Mouse (Mus musculus) embryonic facial prominence, embryonic 13.5 days (tissue): ENCODE results near the gene Cd28. TPM values are rescaled to one million over a fixed set of nuclear protein-coding genes. Genes with fewer than 3 reads are reported as not detected.

ENCODE experiments used
- ATAC-seq: fragments of 200-750 bp; cut with Nextera tagmentation; 2 replicates; pipeline ENCODE4 v1.8.0; 2017; ENCODE audit warnings: low read depth; ENCODE audit not compliant: insufficient number of reproducible peaks, insufficient read depth, low FRiP score, low TSS enrichment
- H3K27ac ChIP-seq: fragments of 300-500 bp; sonication (generic); 2 replicates; pipeline ENCODE4 v1.5.1; 2015; ENCODE audit warnings: moderate library complexity, mild to moderate bottlenecking, inconsistent platforms
- H3K27me3 ChIP-seq: fragments of 300-500 bp; sonication (generic); 2 replicates; pipeline ENCODE4 v1.6.1; 2015; ENCODE audit warnings: mild to moderate bottlenecking, inconsistent platforms
- H3K36me3 ChIP-seq: fragments of 300-500 bp; sonication (generic); 2 replicates; pipeline ENCODE4 v1.6.1; 2015; ENCODE audit warnings: mild to moderate bottlenecking, inconsistent platforms
- H3K4me1 ChIP-seq: fragments of 300-500 bp; sonication (generic); 2 replicates; pipeline ENCODE4 v1.6.1; 2015; ENCODE audit warnings: inconsistent platforms
- H3K4me2 ChIP-seq: fragments of 300-500 bp; sonication (generic); 2 replicates; pipeline ENCODE4 v1.6.1; 2015; ENCODE audit warnings: moderate library complexity, mild to moderate bottlenecking, inconsistent platforms
- H3K4me3 ChIP-seq: fragments of 300-500 bp; sonication (generic); 2 replicates; pipeline ENCODE4 v1.5.1; 2015; ENCODE audit warnings: mild to moderate bottlenecking, inconsistent platforms
- H3K9ac ChIP-seq: fragments of 300-500 bp; sonication (generic); 2 replicates; pipeline ENCODE4 v1.6.1; 2015; ENCODE audit warnings: mild to moderate bottlenecking, inconsistent platforms
- H3K9me3 ChIP-seq: fragments of 300-500 bp; sonication (generic); 2 replicates; pipeline ENCODE4 v1.6.1; 2016; ENCODE audit warnings: inconsistent platforms
- WGBS: fragments of 180-500 bp; shearing (Covaris S2); methylation state at CpG from one replicate; pipeline ENCODE4 v1.1.7; 2015; ENCODE audit warnings: mixed read lengths; 5-methylcytosine and 5-hydroxymethylcytosine counted together
- polyA plus RNA-seq: library from polyadenylated mRNA; unstranded; fragments of >200 nt; fragmentation: Nextera tagmentation; extraction: Ambion mirVana; gene quantifications from 2 replicates; pipeline ENCODE4 v1.2.1, GENCODE M21; 2015

Cd28 gene
- polyA plus RNA-seq, 1 experiment from 2014 or later, result 0.13 TPM

DNA sequence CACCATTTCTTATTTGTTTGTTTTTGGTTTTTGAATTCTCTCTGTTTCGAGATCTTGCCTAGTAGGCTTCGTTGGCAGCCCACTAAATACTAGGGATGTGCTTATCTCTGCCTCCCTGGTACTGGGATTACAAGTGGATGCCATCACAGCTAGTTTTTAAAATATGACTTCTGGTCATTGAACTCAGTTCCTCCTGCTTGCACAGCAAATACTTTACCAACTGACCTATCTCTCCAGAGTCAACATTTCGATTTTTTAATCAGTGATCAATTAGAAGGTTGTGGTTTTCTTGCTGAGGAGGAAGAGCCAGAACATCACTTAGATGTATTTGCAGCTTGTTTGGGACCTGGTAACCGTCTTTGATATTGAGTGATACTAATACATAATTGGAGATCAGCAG is 34.4 kb downstream of the Cd28 start:
- Histone ChIP-seq H3K9me3 (no peaks in the 10 kb centered on the region), H3K36me3 (no peaks in the 10 kb centered on the region), H3K4me1 (no peaks in the 10 kb centered on the region), H3K9ac (no peak overlapping the region), H3K4me3 (no peak overlapping the region), H3K27me3 (no peaks in the 10 kb centered on the region), H3K4me2 (no peak overlapping the region), H3K27ac (no peak overlapping the region)
- no peak for ATAC-seq
- 89% methylated on average over 4 of the region's 4 CpGs for WGBS

DNA sequence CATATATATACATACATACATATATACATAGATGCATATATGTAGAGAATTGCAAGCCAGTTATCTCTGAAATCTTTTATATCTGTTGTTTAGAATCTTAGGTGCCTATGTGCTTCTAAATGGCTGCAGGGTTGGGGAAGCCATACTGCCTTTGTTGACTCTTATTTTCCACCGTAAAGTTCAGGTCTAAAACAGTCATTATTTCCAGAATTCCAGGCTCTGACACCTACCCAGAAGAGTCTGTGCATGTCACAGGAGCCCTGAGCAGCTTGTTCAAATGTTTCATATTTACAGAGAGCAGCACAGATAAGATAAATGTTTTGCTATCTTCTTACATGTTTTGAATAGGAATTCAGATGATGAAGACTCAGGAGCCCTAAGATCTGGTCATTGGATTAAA is 36.4 kb downstream of the Cd28 start:
- no peaks in the 10 kb centered on the region for H3K36me3 ChIP-seq
- H3K9ac ChIP-seq, result no peak overlapping the region
- no peak overlapping the region for H3K4me3 ChIP-seq
- no peaks in the 10 kb centered on the region for H3K4me1 ChIP-seq
- H3K9me3 ChIP-seq, result no peaks in the 10 kb centered on the region
- no peak for ATAC-seq
- H3K4me2 ChIP-seq, result no peak overlapping the region
- no peak overlapping the region for H3K27ac ChIP-seq
- 80% methylated on average over 1 of the region's 1 CpGs for WGBS
- H3K27me3 ChIP-seq, result no peaks in the 10 kb centered on the region

DNA sequence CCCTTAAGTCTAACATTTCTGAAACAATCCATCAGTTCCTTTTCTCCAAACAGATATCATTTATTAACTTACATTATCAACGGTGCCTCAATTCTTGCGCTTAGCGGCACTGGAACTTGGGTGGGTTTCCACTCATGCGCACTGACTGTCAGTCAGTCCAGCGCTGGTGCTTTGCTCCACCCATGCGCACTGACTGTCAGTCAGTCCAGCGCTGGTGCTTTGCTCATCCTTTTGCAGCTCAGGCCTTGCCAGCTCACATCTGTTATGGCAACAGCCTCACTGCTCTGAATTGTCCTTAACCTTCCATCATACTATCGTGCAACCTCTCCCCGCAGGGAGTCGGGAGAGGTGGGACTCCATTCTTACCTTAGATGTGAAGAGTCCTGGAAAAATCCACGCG is 37.4 kb downstream of the Cd28 start:
- Histone ChIP-seq H3K9ac (no peak overlapping the region), H3K4me2 (no peak overlapping the region), H3K9me3 (no peaks in the 10 kb centered on the region), H3K27me3 (no peaks in the 10 kb centered on the region), H3K36me3 (no peaks in the 10 kb centered on the region), H3K4me1 (no peaks in the 10 kb centered on the region), H3K4me3 (no peak overlapping the region), H3K27ac (no peak overlapping the region)
- no peak for ATAC-seq
- 91% methylated on average over 12 of the region's 12 CpGs for WGBS

DNA sequence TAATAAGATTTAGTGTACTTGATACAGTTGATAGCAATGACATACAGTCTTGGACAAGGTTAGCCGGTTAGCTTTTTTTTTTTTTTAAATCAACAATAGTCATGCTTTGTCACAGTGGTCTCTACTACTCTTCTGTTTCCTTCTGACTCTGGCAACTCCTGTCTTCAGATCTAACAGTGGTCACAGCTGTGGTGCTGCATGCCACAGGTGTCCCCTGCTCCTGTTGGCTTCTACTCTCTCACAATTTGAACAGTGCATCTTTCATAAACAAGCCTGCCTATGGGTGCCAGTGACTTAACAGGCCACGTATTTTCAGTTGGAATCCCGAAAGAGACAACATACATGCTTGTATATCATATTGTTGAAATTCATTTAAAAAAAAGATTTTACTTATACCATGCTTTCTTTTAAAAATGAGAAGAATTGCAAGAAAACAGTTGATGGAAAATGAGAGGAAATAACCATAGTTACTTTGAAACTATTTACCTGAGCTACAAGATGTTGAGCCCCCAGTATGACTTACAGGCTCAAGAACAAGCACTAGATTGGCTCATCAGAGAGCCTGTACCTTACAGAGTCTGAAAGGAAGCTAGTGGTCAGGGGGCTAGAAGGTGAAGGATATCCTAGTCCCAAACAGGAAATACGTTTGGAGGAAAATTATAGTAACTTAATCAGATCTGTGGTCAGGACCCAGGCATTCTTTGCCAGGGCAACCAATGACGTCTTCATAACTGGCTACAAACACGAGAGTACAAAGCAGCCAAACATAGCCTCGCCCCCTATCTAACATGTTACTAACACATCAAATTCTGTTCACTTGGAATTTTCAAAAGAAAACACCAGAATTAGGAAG is 39.0 kb downstream of the Cd28 start:
- Histone ChIP-seq H3K4me1 (peaks cover 3% of the 10 kb centered on the region; the same call in 1 of the 2 replicates), H3K27me3 (no peaks in the 10 kb centered on the region), H3K27ac (no peak overlapping the region), H3K9me3 (no peaks in the 10 kb centered on the region), H3K4me3 (no peak overlapping the region), H3K9ac (no peak overlapping the region), H3K4me2 (no peak overlapping the region), H3K36me3 (no peaks in the 10 kb centered on the region)
- 72% methylated on average over 7 of the region's 7 CpGs for WGBS
- ATAC-seq, result no peak

DNA sequence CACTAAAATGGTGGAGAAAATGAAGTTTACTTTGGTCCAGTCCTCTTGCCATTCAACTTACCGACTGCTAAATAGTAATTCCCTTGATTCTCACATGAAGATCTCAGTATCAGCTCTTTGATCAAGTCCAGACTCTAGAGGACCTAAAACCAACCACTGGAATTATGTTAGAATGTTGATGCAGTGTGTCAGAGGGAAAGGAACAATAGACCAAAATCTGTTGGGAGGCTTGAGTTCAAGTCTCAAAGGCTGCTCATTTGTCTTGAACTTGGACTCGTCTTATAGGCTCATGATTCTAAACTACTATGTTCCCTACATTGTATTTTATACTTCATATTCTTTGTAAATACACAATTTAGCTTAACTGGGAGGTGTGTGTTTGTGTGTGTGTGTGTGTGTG is 41.0 kb downstream of the Cd28 start:
- H3K27me3 ChIP-seq, result no peaks in the 10 kb centered on the region
- no peaks in the 10 kb centered on the region for H3K9me3 ChIP-seq
- ATAC-seq, result no peak
- no peak overlapping the region for H3K9ac ChIP-seq
- H3K4me1 ChIP-seq, result peaks cover 3% of the 10 kb centered on the region; the same call in 1 of the 2 replicates
- H3K4me2 ChIP-seq, result no peak overlapping the region
- H3K4me3 ChIP-seq, result no peak overlapping the region
- H3K36me3 ChIP-seq, result no peaks in the 10 kb centered on the region
- WGBS, result 94% methylated on average over 2 of the region's 2 CpGs
- H3K27ac ChIP-seq, result no peak overlapping the region

DNA sequence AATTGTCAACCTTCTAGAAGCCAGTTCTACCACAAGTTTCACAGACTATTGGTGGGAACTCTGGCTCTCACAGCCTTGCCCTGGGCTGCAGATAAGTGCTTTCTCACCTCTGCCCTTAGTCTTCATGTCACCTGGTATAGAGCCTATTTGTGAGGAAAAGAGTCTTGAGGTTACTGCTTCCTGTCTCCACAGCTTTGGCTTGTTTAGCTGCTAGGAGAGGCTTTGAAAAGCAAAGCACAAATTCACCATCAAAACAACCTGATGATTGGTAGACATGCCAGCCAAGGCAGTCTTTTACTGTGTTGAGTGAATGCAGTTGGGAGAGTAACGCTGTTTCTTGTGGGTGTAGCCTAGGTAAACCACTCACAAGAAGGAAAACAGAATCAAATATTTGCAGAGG is 41.6 kb downstream of the Cd28 start:
- no peak overlapping the region for H3K4me3 ChIP-seq
- no peaks in the 10 kb centered on the region for H3K9me3 ChIP-seq
- no peak overlapping the region for H3K9ac ChIP-seq
- H3K27ac ChIP-seq, result no peak overlapping the region
- no peaks in the 10 kb centered on the region for H3K36me3 ChIP-seq
- H3K27me3 ChIP-seq, result no peaks in the 10 kb centered on the region
- no peak for ATAC-seq
- no peak overlapping the region for H3K4me2 ChIP-seq
- WGBS, result 86% methylated on average over 1 of the region's 1 CpGs
- H3K4me1 ChIP-seq, result peaks cover 3% of the 10 kb centered on the region; the same call in 1 of the 2 replicates

DNA sequence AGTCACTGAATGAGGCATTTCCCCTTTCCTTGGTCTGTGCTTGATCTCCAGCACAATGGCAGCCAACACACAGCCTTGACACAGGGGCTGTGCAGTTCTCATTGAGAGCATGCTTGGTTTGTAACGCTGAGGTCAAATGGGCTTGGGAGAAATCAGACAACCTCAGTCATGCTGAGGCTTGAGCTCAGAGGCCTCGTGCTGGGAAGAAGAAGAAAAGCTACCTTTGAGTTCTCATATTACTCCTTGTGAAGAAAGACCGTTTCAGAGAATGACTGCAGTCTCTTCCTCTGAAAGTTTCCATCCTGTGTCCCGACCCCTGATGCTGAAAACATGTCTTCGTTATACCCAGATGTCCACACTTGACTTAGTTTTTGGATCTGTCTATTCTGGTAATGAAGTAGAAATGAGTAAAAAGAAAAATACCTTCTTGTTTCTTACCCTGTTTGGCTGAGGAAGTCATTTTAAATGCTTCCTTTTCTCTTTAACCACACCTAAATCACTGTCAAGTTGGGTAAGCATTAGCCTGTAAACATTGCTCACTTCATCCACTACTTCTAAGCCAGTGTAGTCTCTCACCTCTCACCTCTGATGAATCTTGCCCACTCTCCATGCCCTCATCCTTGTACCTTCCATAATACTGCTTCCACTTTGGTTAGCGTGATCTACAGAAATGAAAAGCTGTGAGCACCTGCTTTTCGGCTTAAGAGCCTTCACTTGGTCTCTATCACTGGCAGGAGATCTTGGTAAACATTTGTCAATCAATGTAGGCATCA is 43.1 kb downstream of the Cd28 start:
- no peak overlapping the region for H3K9ac ChIP-seq
- H3K27ac ChIP-seq, result no peak overlapping the region
- no peaks in the 10 kb centered on the region for H3K36me3 ChIP-seq
- H3K4me2 ChIP-seq, result no peak overlapping the region
- no peak for ATAC-seq
- H3K4me1 ChIP-seq, result peaks cover 3% of the 10 kb centered on the region; the same call in 1 of the 2 replicates
- 44% methylated on average over 7 of the region's 7 CpGs for WGBS
- H3K27me3 ChIP-seq, result no peaks in the 10 kb centered on the region
- no peak overlapping the region for H3K4me3 ChIP-seq
- H3K9me3 ChIP-seq, result no peaks in the 10 kb centered on the region

- ATAC-seq, result no peak
- no peak overlapping the region for H3K4me3 ChIP-seq
- H3K4me2 ChIP-seq, result no peak overlapping the region
- no peaks in the 10 kb centered on the region for H3K36me3 ChIP-seq
- H3K27me3 ChIP-seq, result no peaks in the 10 kb centered on the region
- H3K9ac ChIP-seq, result no peak overlapping the region
- no peaks in the 10 kb centered on the region for H3K9me3 ChIP-seq
- WGBS, result 83% methylated on average over 3 of the region's 3 CpGs
- peaks cover 3% of the 10 kb centered on the region; the same call in 1 of the 2 replicates for H3K4me1 ChIP-seq
- no peak overlapping the region for H3K27ac ChIP-seq
These were observed 43.9 kb downstream of the Cd28 start for GRCm38 (mm10) chr1:60760475-60760874.

DNA sequence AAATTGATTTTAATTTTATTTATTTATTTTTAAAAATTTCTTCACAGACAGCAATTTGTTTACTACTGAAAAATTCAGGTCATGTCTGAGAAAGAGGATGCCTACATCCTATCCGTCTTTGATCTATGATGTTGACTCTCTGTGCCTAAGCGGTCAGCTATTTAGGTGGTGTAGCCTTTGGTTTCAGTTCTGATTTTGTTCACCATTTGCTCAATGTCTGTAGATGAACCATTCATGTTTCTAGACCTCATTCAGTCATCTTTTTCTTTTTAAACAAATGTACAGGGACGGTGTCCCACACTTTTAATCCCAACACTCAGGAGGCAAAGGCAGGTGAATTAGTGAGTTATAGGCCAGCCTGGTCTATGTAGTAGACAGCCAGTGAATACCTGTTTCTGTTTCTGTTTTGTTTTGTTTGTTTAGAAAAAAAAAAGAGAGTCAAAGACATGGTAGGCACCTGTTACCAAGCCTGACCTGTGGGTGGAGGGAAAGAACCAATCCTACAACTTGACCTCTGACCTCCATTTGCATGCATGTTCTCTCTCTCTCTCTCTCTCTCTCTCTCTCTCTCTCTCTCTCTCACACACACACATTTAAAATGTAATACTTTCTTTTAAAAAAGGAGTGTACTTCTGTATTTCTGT is 45.0 kb downstream of the Cd28 start:
- no peaks in the 10 kb centered on the region for H3K36me3 ChIP-seq
- no peak overlapping the region for H3K9ac ChIP-seq
- H3K27me3 ChIP-seq, result no peaks in the 10 kb centered on the region
- 93% methylated on average over 3 of the region's 3 CpGs for WGBS
- ATAC-seq, result no peak
- H3K4me1 ChIP-seq, result peaks cover 3% of the 10 kb centered on the region; the same call in 1 of the 2 replicates
- no peak overlapping the region for H3K27ac ChIP-seq
- H3K4me2 ChIP-seq, result no peak overlapping the region
- H3K9me3 ChIP-seq, result no peaks in the 10 kb centered on the region
- H3K4me3 ChIP-seq, result no peak overlapping the region

DNA sequence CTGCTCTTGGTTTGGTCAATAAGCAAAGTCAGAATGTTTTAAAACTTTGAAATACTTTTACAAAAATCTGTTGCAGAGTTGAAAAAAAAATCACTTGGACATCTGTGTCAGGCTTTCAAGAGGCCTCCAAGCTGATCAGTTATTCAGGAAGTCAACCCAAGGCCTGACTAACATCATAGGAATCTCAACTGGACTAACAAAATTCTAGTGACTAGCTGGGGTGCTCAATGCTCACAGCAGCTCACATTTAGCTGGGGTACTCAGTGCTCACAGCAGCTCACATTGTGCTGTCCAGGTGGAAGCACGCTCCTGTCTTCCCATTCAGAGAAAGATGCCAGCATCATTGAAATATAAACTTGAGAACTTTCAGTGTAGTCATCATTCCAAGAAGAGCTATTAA is 45.9 kb downstream of the Cd28 start:
- Histone ChIP-seq H3K9ac (no peak overlapping the region), H3K36me3 (no peaks in the 10 kb centered on the region), H3K4me1 (peaks cover 3% of the 10 kb centered on the region; the same call in 1 of the 2 replicates), H3K4me2 (no peak overlapping the region), H3K4me3 (no peak overlapping the region), H3K27me3 (no peaks in the 10 kb centered on the region), H3K27ac (no peak overlapping the region), H3K9me3 (no peaks in the 10 kb centered on the region)
- WGBS, result 98% methylated on average over 1 of the region's 1 CpGs
- ATAC-seq, result no peak

GRCm38 (mm10) chr1:60762916-60763315 is 46.3 kb downstream of the Cd28 start:
- 87% methylated on average over 20 of the region's 20 CpGs for WGBS
- no peak overlapping the region for H3K4me2 ChIP-seq
- H3K4me3 ChIP-seq, result no peak overlapping the region
- no peaks in the 10 kb centered on the region for H3K27me3 ChIP-seq
- no peak overlapping the region for H3K9ac ChIP-seq
- no peaks in the 10 kb centered on the region for H3K9me3 ChIP-seq
- no peak overlapping the region for H3K27ac ChIP-seq
- no peaks in the 10 kb centered on the region for H3K36me3 ChIP-seq
- peaks cover 3% of the 10 kb centered on the region; the same call in 1 of the 2 replicates for H3K4me1 ChIP-seq
- no peak for ATAC-seq
